Mouse (Mus musculus) MEL (cell line): Measurements from ENCODE around the gene Ung. TPM values are rescaled to one million over a fixed set of nuclear protein-coding genes. Genes with fewer than 3 reads are reported as not detected.
A peak's percentile ranks its signal among the peaks of the same experiment; 100 is the strongest.

ENCODE experiments used
- DNase-seq: peaks from one replicate; pipeline ENCODE4 v3.0.0; 2011; ENCODE audit warnings: low read depth, low spot score
- H3K27ac ChIP-seq: 2 replicates; pipeline ENCODE4 v1.5.1; 2012; ENCODE audit warnings: low read depth, mild to moderate bottlenecking, control low read depth, low read length, moderate library complexity; ENCODE audit not compliant: control insufficient read depth
- H3K27me3 ChIP-seq, 2 experiments: fragments of 150-350 bp in 1 of 2; sonication (generic) in 1 of 2; 2 replicates each; pipeline ENCODE4 v1.6.1; 2012; ENCODE audit warnings: low read length in 2 of 2, mild to moderate bottlenecking in 2 of 2, improper control_type of control experiment in 1 of 2, moderate library complexity in 1 of 2; ENCODE audit not compliant: insufficient read depth in 2 of 2, control insufficient read depth in 1 of 2
- H3K36me3 ChIP-seq, 2 experiments: 2 replicates each; pipeline ENCODE4 v1.6.1; 2012 to 2014; ENCODE audit warnings: low read length in 2 of 2, improper control_type of control experiment in 1 of 2, inconsistent platforms in 1 of 2, mild to moderate bottlenecking in 1 of 2; ENCODE audit not compliant: insufficient read depth in 2 of 2, control insufficient read depth in 1 of 2
- H3K4me1 ChIP-seq, 2 experiments: fragments of 150-350 bp in 1 of 2; sonication (generic) in 1 of 2; 2 replicates each; pipeline ENCODE4 v1.6.1; 2012; ENCODE audit warnings: low read length in 2 of 2, improper control_type of control experiment in 1 of 2, mild to moderate bottlenecking in 1 of 2; ENCODE audit not compliant: insufficient read depth in 2 of 2, control insufficient read depth in 1 of 2
- H3K4me3 ChIP-seq, 2 experiments: fragments of 150-350 bp in 1 of 2; sonication (generic) in 1 of 2; 2 replicates each; pipeline ENCODE4 v1.5.1; 2012; ENCODE audit warnings: low read depth in 2 of 2, low read length in 2 of 2, mild to moderate bottlenecking in 2 of 2, moderate library complexity in 2 of 2, control low read depth in 1 of 2, improper control_type of control experiment in 1 of 2; ENCODE audit not compliant: control insufficient read depth in 1 of 2, insufficient read depth in 1 of 2
- H3K79me2 ChIP-seq: 2 replicates; pipeline ENCODE4 v1.6.1; 2012; ENCODE audit warnings: mild to moderate bottlenecking, low read length, moderate library complexity; ENCODE audit not compliant: control insufficient read depth, poor library complexity, insufficient read depth
- H3K9ac ChIP-seq: 2 replicates; pipeline ENCODE4 v1.6.1; 2012; ENCODE audit warnings: low read depth, mild to moderate bottlenecking, control low read depth, low read length, moderate library complexity; ENCODE audit not compliant: control insufficient read depth, poor library complexity, severe bottlenecking
- H3K9me3 ChIP-seq: fragments of 150-350 bp; sonication (generic); replicated peaks from 2 replicates; pipeline ENCODE4 v1.6.1; 2012; ENCODE audit warnings: mild to moderate bottlenecking, low read length, improper control_type of control experiment, moderate library complexity; ENCODE audit not compliant: insufficient read depth
- CHD2 ChIP-seq: IDR thresholded peaks from 2 replicates; pipeline ENCODE4 v1.6.1; 2011; ENCODE audit warnings: low read length, improper control_type of control experiment
- E2F4 ChIP-seq: IDR thresholded peaks from 2 replicates; pipeline ENCODE4 v1.6.1; 2011; ENCODE audit warnings: low read depth, low read length, improper control_type of control experiment, borderline replicate concordance
- ETS1 ChIP-seq: IDR thresholded peaks from 2 replicates; pipeline ENCODE4 v1.6.1; 2012; ENCODE audit warnings: low read depth, mild to moderate bottlenecking, inconsistent platforms, low read length, improper control_type of control experiment, moderate library complexity
- HCFC1 ChIP-seq: IDR thresholded peaks from 2 replicates; pipeline ENCODE4 v1.6.1; 2012; ENCODE audit warnings: low read depth, mild to moderate bottlenecking, inconsistent platforms, low read length, improper control_type of control experiment, moderate library complexity
- JUND ChIP-seq: IDR thresholded peaks from 2 replicates; pipeline ENCODE4 v1.6.1; 2011; ENCODE audit warnings: low read depth, mild to moderate bottlenecking, improper control_type of control experiment, low read length
- MAX ChIP-seq: IDR thresholded peaks from 2 replicates; pipeline ENCODE4 v1.6.1; 2011; ENCODE audit warnings: low read length, improper control_type of control experiment
- MXI1 ChIP-seq: IDR thresholded peaks from 2 replicates; pipeline ENCODE4 v1.6.1; 2011; ENCODE audit warnings: mild to moderate bottlenecking, low read depth, low read length, improper control_type of control experiment
- MYC ChIP-seq: IDR thresholded peaks from 2 replicates; pipeline ENCODE4 v1.6.1; 2011; ENCODE audit warnings: low read depth, mild to moderate bottlenecking, low read length, improper control_type of control experiment, moderate library complexity
- POLR2A ChIP-seq, 2 experiments: IDR thresholded peaks; 2 replicates each; pipeline ENCODE4 v1.6.1; 2011 to 2012; ENCODE audit warnings: low read length in 2 of 2, mild to moderate bottlenecking in 2 of 2, control low read depth in 1 of 2, improper control_type of control experiment in 1 of 2, low read depth in 1 of 2, moderate library complexity in 1 of 2; ENCODE audit not compliant: control insufficient read depth in 1 of 2, insufficient read depth in 1 of 2, poor library complexity in 1 of 2
- POLR2AphosphoS2 ChIP-seq: IDR thresholded peaks from 2 replicates; pipeline ENCODE4 v1.6.1; 2011; ENCODE audit warnings: low read length, improper control_type of control experiment
- RCOR1 ChIP-seq: IDR thresholded peaks from 2 replicates; pipeline ENCODE4 v1.6.1; 2012; ENCODE audit warnings: low read depth, mild to moderate bottlenecking, inconsistent platforms, low read length, improper control_type of control experiment
- SIN3A ChIP-seq: IDR thresholded peaks from 2 replicates; pipeline ENCODE4 v1.6.1; 2012; ENCODE audit warnings: low read length, improper control_type of control experiment, inconsistent platforms
- SMC3 ChIP-seq: IDR thresholded peaks from 2 replicates; pipeline ENCODE4 v1.6.1; 2011; ENCODE audit warnings: low read depth, low read length, improper control_type of control experiment
- TBP ChIP-seq: IDR thresholded peaks from 2 replicates; pipeline ENCODE4 v1.8.0; 2011; ENCODE audit warnings: low read depth, low read length, improper control_type of control experiment
- USF1 ChIP-seq: IDR thresholded peaks from 2 replicates; pipeline ENCODE4 v1.6.1; 2014; ENCODE audit warnings: low read depth, mild to moderate bottlenecking, inconsistent platforms, low read length, improper control_type of control experiment, moderate library complexity
- USF2 ChIP-seq, 2 experiments: IDR thresholded peaks; 2 replicates each; pipeline ENCODE4 v1.6.1; 2011 to 2012; ENCODE audit warnings: improper control_type of control experiment in 2 of 2, low read length in 2 of 2, borderline replicate concordance in 1 of 2, inconsistent platforms in 1 of 2, low read depth in 1 of 2, mild to moderate bottlenecking in 1 of 2; ENCODE audit not compliant: insufficient read depth in 1 of 2
- polyA plus RNA-seq, 2 experiments: library from polyadenylated mRNA; stranded (reverse) in 1 of 2; unstranded in 1 of 2; fragments of >175 nt in 1 of 2; fragments of >200 nt in 1 of 2; gene quantifications; 2 replicates each; pipeline versions ENCODE4 v1.2.1 to v1.2.4; 2012; ENCODE audit warnings: low replicate concordance in 2 of 2, low read depth in 1 of 2; ENCODE audit not compliant: insufficient read length in 2 of 2, insufficient read depth in 1 of 2, missing spikeins in 1 of 2
- total RNA-seq: library from RNA; depleted of rRNA; stranded (reverse); fragments of 300-350 nt; gene quantifications from 2 replicates; pipeline ENCODE4 v1.2.3, GENCODE M21; 2012

Gene Ung
- total and polyA plus RNA-seq, 3 experiments = 22.1 to 62.2 TPM; not detected in 1

- Histone ChIP-seq H3K4me3 (peak overlapping the region; percentile 73 to 75), H3K27ac (peak overlapping the region; percentile 58)
- TF ChIP-seq MYC (no peak; the same call in 1 of the 2 replicates), CHD2 (peak; percentile 79), POLR2A (IDR thresholded peaks at IDR 0.05; ENCODE audit: control insufficient read depth in 1 of 2, insufficient read depth in 1 of 2, low read depth in 1 of 2, low read length in 2 of 2, poor library complexity in 1 of 2) (peak in 1 of 2 experiments; percentile 36; a peak in 2 of 4 replicates), E2F4 (no peak; the same call in 1 of the 2 replicates), USF1 (peak; percentile 9; the same call in 1 of the 2 replicates), JUND (no peak), SIN3A (peak; percentile 100), MAX (peak; percentile 97), MXI1 (peak; percentile 99), HCFC1 (peak; percentile 46), SMC3 (no peak)
- TF ChIP-seq, all 39 proteins: peak for 7
- H3K9ac ChIP-seq = peak overlapping the region; percentile 84
- no peaks in the 10 kb centered on the region for H3K9me3 ChIP-seq
- peaks cover 0 to 22% of the 10 kb centered on the region in 2 experiments; a peak in 2 of 4 replicates for H3K36me3 ChIP-seq
- peak; percentile 95 for DNase-seq
- peaks cover 8 to 32% of the 10 kb centered on the region in 2 experiments for H3K4me1 ChIP-seq
- H3K27me3 ChIP-seq = no peaks in the 10 kb centered on the region
- H3K79me2 ChIP-seq = peaks cover 3% of the 10 kb centered on the region; the same call in 1 of the 2 replicates
Measured at GRCm38 (mm10) chr5:114130698-114131520, 723 bp downstream of the Ung start.

DNA sequence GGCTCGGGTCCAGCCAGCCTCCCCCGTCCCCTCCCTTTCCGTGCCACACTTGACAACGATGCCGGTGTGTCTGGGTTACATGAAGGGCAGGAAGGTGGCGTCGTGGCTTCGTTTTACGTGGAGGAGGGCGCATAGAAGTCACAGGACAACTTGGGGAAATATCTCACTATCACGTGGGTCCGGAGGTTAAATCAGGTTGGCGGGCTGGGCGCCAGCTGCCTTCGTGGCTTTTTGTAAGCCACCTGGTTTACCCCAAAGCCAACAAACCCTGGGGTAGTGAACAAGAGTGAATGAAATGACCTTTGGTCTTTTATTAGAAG lies 1.3 kb downstream of the Ung start:
- Histone ChIP-seq H3K9me3 (no peaks in the 10 kb centered on the region), H3K27ac (peak overlapping the region; percentile 58), H3K9ac (peak overlapping the region; percentile 84), H3K36me3 (peaks cover 0 to 21% of the 10 kb centered on the region in 2 experiments; a peak in 2 of 4 replicates), H3K27me3 (no peaks in the 10 kb centered on the region), H3K79me2 (peaks cover 3% of the 10 kb centered on the region; the same call in 1 of the 2 replicates)
- peak; percentile 86 for DNase-seq
- TF ChIP-seq POLR2AphosphoS2 (no peak), SMC3 (no peak), POLR2A (IDR thresholded peaks at IDR 0.05; ENCODE audit: control insufficient read depth in 1 of 2, insufficient read depth in 1 of 2, low read depth in 1 of 2, low read length in 2 of 2, poor library complexity in 1 of 2) (no peak; a peak in 2 of 4 replicates), USF1 (peak; percentile 89), ETS1 (peak; percentile 14; the same call in 1 of the 2 replicates), TBP (no peak), JUND (no peak), USF2 (IDR thresholded peaks at IDR 0.05; ENCODE audit: borderline replicate concordance in 1 of 2, insufficient read depth in 1 of 2, low read depth in 1 of 2, low read length in 2 of 2) (peak in 1 of 2 experiments; percentile 55; a peak in 1 of 4 replicates), RCOR1 (no peak)
- TF ChIP-seq, all 39 proteins: peak for 3
- peak overlapping the region; percentile 55 to 73 for H3K4me3 ChIP-seq
- H3K4me1 ChIP-seq = peaks cover 8 to 32% of the 10 kb centered on the region in 2 experiments
